Mouse (Mus musculus) stomach, postnatal 0 days (tissue): ENCODE results near the gene Usp3. TPM values are rescaled to one million over a fixed set of nuclear protein-coding genes. Genes with fewer than 3 reads are reported as not detected.

ENCODE experiments used
- ATAC-seq: fragments of 200-750 bp; cut with Nextera tagmentation; 2 replicates; pipeline ENCODE4 v1.8.0; 2017; ENCODE audit not compliant: low FRiP score, low TSS enrichment
- DNase-seq: peaks from one replicate; pipeline ENCODE4 v3.0.0-alpha.2; 2016; ENCODE audit warnings: low spot score
- H3K27ac ChIP-seq: fragments of 300-500 bp; sonication (generic); replicated peaks from 2 replicates; pipeline ENCODE4 v1.5.1; 2014; ENCODE audit warnings: mild to moderate bottlenecking, control low read depth
- H3K27me3 ChIP-seq: fragments of 300-500 bp; sonication (generic); 2 replicates; pipeline ENCODE4 v1.6.1; 2014; ENCODE audit warnings: low read length; ENCODE audit not compliant: control insufficient read depth, insufficient read depth
- H3K36me3 ChIP-seq: fragments of 300-500 bp; sonication (generic); 2 replicates; pipeline ENCODE4 v1.6.1; 2014; ENCODE audit warnings: low read length, mixed read lengths; ENCODE audit not compliant: control insufficient read depth, insufficient read depth
- H3K4me1 ChIP-seq: fragments of 300-500 bp; sonication (generic); replicated peaks from 2 replicates; pipeline ENCODE4 v1.6.1; 2014; ENCODE audit warnings: antibody characterized with exemption; ENCODE audit not compliant: control insufficient read depth, insufficient read depth
- H3K4me2 ChIP-seq: fragments of 300-500 bp; sonication (generic); replicated peaks from 2 replicates; pipeline ENCODE4 v1.6.1; 2014; ENCODE audit warnings: low read depth, mild to moderate bottlenecking, control low read depth, moderate library complexity
- H3K4me3 ChIP-seq: fragments of 300-500 bp; sonication (generic); 2 replicates; pipeline ENCODE4 v1.5.1; 2014; ENCODE audit warnings: low read depth, low read length, control low read depth
- H3K9ac ChIP-seq: fragments of 300-500 bp; sonication (generic); 2 replicates; pipeline ENCODE4 v1.6.1; 2014; ENCODE audit warnings: mild to moderate bottlenecking, low read length, control low read depth, mixed read lengths
- H3K9me3 ChIP-seq: fragments of 300-500 bp; sonication (generic); 2 replicates; pipeline ENCODE4 v1.6.1; 2016; ENCODE audit warnings: low read length; ENCODE audit not compliant: control insufficient read depth
- CTCF ChIP-seq: IDR thresholded peaks from 2 replicates; pipeline ENCODE4 v1.5.1; 2016; ENCODE audit warnings: antibody characterized with exemption, low read depth, mild to moderate bottlenecking, moderate library complexity
- EP300 ChIP-seq: optimal IDR thresholded peaks from 2 replicates; pipeline ENCODE3; 2016; ENCODE audit warnings: antibody characterized with exemption
- WGBS: fragments of 180-500 bp; shearing (Covaris S2); extraction: QIAGEN DNeasy Blood & Tissue Kit; methylation state at CpG from one replicate; pipeline ENCODE4 v1.1.7; 2014; 5-methylcytosine and 5-hydroxymethylcytosine counted together
- polyA plus RNA-seq: library from polyadenylated mRNA; unstranded; fragments of >200 nt; fragmentation: Nextera tagmentation; extraction: Ambion mirVana; gene quantifications from 2 replicates; pipeline ENCODE4 v1.2.1, GENCODE M21; 2015

The Usp3 gene
- polyA plus RNA-seq, 1 experiment from 2014 or later: 49.2 TPM

DNA sequence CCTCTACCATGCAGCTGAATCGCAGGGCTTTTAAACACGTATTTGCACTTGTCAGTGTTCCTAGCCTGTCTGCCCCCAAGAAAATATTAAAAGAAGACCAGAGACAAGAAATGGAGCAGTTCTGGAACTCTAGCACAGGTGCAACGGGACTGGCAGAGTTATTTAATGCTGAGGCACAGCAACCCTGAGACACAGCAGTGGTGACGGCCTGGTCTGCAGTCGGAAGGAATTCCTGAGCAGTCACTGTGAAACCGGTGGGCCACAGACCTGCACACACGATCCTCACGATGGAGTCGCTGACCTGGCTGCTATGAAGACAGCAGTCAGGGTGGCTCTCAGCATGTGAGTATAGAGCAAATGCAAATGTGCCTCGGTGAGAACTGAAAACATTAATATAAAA, 75.2 kb downstream of the Usp3 start:
- Histone ChIP-seq H3K27me3 (no peaks in the 10 kb centered on the region), H3K36me3 (peaks cover 23% of the 10 kb centered on the region), H3K27ac (no peak overlapping the region), H3K4me2 (no peak overlapping the region), H3K9ac (no peak overlapping the region), H3K9me3 (no peaks in the 10 kb centered on the region), H3K4me3 (no peak overlapping the region), H3K4me1 (peaks cover 4% of the 10 kb centered on the region; the same call in 1 of the 2 replicates)
- 88% methylated on average over 10 of the region's 10 CpGs for WGBS
- ATAC-seq: no peak
- TF ChIP-seq CTCF (no peak), EP300 (no peak)
- DNase-seq: no peak

DNA sequence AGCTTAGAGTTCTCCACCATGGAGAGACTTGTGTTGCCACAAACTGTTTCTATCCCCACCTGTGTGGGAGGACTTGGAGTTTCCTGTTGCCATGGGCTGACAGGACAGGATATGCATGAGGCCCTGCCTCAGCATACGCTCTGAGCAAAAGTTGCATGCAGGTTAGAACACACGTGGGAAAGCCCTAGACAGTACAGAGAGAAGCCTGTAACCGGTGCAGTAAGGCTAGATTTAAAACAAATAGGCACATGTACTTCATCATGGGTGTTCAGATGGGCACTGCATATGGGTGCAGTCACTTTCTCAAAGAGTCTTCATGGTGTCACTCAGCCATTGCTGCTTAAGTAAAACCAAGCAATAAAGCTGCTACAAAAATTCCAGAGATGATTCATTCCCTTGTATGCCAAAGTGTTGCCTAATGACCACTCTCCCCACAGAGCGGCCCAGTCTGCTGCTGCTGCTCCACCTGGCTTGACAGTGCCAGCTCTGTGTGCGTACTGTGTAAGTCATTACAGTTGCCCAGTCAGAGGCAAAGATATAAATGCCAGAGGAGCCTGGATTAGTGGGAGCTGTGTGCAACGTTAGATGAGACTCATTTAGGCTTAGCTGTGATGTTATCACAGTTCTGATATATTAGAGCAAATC, 76.5 kb downstream of the Usp3 start:
- H3K36me3 ChIP-seq: peaks cover 23% of the 10 kb centered on the region
- H3K4me2 ChIP-seq: no peak overlapping the region
- H3K27ac ChIP-seq: peak overlapping the region; percentile 49; the same call in 1 of the 2 replicates
- ATAC-seq (no peak), DNase-seq (no peak)
- TF ChIP-seq EP300: no peak
- TF ChIP-seq CTCF: no peak
- H3K9me3 ChIP-seq: no peaks in the 10 kb centered on the region
- no peak overlapping the region for H3K4me3 ChIP-seq
- no peaks in the 10 kb centered on the region for H3K27me3 ChIP-seq
- 70% methylated on average over 6 of the region's 6 CpGs for WGBS
- H3K4me1 ChIP-seq: peaks cover 4% of the 10 kb centered on the region; the same call in 1 of the 2 replicates
- H3K9ac ChIP-seq: no peak overlapping the region

DNA sequence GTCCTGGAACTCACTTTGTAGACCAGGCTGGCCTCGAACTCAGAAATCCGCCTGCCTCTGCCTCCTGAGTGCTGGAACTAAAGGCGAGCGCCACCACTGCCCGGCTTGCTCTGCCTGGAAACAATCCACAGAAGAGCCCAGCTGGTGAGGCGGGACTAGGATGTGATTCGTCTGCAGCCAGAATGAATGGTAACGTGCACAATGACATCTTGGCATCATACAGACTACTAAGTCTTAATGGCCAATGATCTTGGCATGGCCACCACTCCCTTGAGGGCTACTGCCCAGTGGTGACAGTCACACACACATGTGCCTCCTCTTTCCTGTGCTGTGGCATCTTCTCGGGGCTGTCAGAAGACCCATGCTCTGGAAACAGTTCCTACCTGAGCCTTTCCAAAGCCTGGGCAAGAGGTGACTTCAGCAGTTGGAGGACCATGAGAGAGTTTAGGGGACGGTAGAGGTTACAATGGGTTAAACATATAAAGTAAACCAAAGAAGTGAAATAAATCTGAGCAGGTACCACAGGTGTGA, 77.2 kb downstream of the Usp3 start:
- no peak for ATAC-seq
- Histone ChIP-seq H3K4me2 (no peak overlapping the region), H3K4me1 (peaks cover 4% of the 10 kb centered on the region; the same call in 1 of the 2 replicates), H3K4me3 (no peak overlapping the region), H3K27me3 (no peaks in the 10 kb centered on the region), H3K9ac (no peak overlapping the region), H3K27ac (peak overlapping the region; percentile 45; the same call in 1 of the 2 replicates), H3K36me3 (peaks cover 20% of the 10 kb centered on the region), H3K9me3 (no peaks in the 10 kb centered on the region)
- WGBS: 79% methylated on average over 10 of the region's 10 CpGs
- TF ChIP-seq EP300 (no peak), CTCF (no peak)
- DNase-seq: no peak

- Histone ChIP-seq H3K4me2 (no peak overlapping the region), H3K4me3 (no peak overlapping the region), H3K27ac (peak overlapping the region; percentile 98), H3K9ac (no peak overlapping the region), H3K4me1 (peaks cover 4% of the 10 kb centered on the region; the same call in 1 of the 2 replicates), H3K9me3 (no peaks in the 10 kb centered on the region), H3K27me3 (no peaks in the 10 kb centered on the region), H3K36me3 (peaks cover 20% of the 10 kb centered on the region)
- DNase-seq: no peak
- WGBS: 39% methylated on average over 2 of the region's 2 CpGs
- no peak for ATAC-seq
- TF ChIP-seq EP300 (no peak), CTCF (no peak)
Measured at GRCm38 (mm10) chr9:66515115-66515514, 77.8 kb downstream of the Usp3 start.

DNA sequence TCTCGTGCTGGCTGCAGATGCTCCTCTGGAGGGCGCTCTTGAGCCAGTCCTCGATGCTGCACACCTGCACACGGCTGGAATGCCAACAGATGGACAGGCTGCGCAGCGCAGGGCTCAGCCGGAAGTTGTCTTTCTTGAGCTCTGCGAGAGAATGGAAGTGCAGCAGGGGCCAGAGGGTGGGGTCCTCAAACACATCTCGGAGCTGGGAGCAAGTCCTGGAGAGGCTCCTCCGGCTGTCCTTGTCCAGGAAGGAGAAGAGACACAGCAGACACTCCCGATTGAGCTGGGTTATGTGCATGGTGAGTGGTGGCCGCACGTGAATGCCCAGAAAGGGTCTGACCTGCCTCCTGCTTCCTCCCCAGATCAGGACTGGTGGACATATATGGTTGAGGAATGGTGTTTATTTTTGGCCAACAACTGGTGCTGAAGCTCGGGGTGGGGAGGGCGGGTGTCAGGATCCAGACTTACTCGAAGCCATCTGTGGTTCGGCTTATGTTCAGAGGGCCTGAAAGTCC, 78.6 kb downstream of the Usp3 start, which contains the start of gene Fbxl22:
Gene Fbxl22, minus strand, starts transcription at position 338 of the 515 bp plus-strand sequence.
- ATAC-seq (peak; percentile 58), DNase-seq (peak; percentile 92)
- Histone ChIP-seq H3K27me3 (no peaks in the 10 kb centered on the region), H3K36me3 (peaks cover 15% of the 10 kb centered on the region), H3K27ac (peak within 1 kb of the TSS; percentile 98), H3K9me3 (no peaks in the 10 kb centered on the region), H3K4me3 (peak within 1 kb of the TSS; percentile 66), H3K4me1 (peaks cover 4% of the 10 kb centered on the region; the same call in 1 of the 2 replicates), H3K4me2 (peak within 1 kb of the TSS; percentile 98), H3K9ac (peak within 1 kb of the TSS; percentile 38)
- WGBS: 31% methylated on average over 17 of the region's 17 CpGs
- TF ChIP-seq EP300 (no peak), CTCF (peak; percentile 89)

GRCm38 (mm10) chr9:66513661-66514255, 79.2 kb downstream of the Usp3 start:
- Histone ChIP-seq H3K27ac (peak overlapping the region; percentile 98), H3K9me3 (no peaks in the 10 kb centered on the region), H3K9ac (peak overlapping the region; percentile 38), H3K4me3 (peak overlapping the region; percentile 66), H3K36me3 (peaks cover 20% of the 10 kb centered on the region), H3K4me1 (peaks cover 4% of the 10 kb centered on the region; the same call in 1 of the 2 replicates), H3K27me3 (no peaks in the 10 kb centered on the region), H3K4me2 (peak overlapping the region; percentile 98)
- WGBS: 59% methylated on average over 4 of the region's 4 CpGs
- TF ChIP-seq EP300 (no peak), CTCF (no peak)
- ATAC-seq (no peak), DNase-seq (no peak)
